Mouse (Mus musculus) liver, embryonic 16.5 days (tissue): ENCODE data around the gene Timm13. TPM values are rescaled to one million over a fixed set of nuclear protein-coding genes. Genes with fewer than 3 reads are reported as not detected.
A peak's percentile ranks its signal among the peaks of the same experiment; 100 is the strongest.

Source experiments
- ATAC-seq: fragments of 200-750 bp; cut with Nextera tagmentation; 2 replicates; pipeline ENCODE4 v1.8.0; 2017; ENCODE audit warnings: low read depth, mild to moderate bottlenecking, moderate number of reproducible peaks, moderate library complexity
- H3K27ac ChIP-seq: fragments of 300-500 bp; sonication (generic); 2 replicates; pipeline ENCODE4 v1.5.1; 2014; ENCODE audit warnings: mild to moderate bottlenecking, low read length
- H3K27me3 ChIP-seq: fragments of 300-500 bp; sonication (generic); 2 replicates; pipeline ENCODE4 v1.6.1; 2014; ENCODE audit warnings: low read depth, low read length, mixed read lengths; ENCODE audit not compliant: control insufficient read depth, insufficient read depth
- H3K36me3 ChIP-seq: fragments of 300-500 bp; sonication (generic); 2 replicates; pipeline ENCODE4 v1.6.1; 2014; ENCODE audit warnings: mild to moderate bottlenecking; ENCODE audit not compliant: control insufficient read depth, insufficient read depth
- H3K4me1 ChIP-seq: fragments of 300-500 bp; sonication (generic); 2 replicates; pipeline ENCODE4 v1.6.1; 2014; ENCODE audit warnings: low read depth, low read length, mixed read lengths; ENCODE audit not compliant: control insufficient read depth
- H3K4me2 ChIP-seq: fragments of 300-500 bp; sonication (generic); 2 replicates; pipeline ENCODE4 v1.6.1; 2014; ENCODE audit warnings: low read depth, low read length, mixed read lengths
- H3K4me3 ChIP-seq: fragments of 300-500 bp; sonication (generic); 2 replicates; pipeline ENCODE4 v1.5.1; 2014; ENCODE audit warnings: low read depth, mild to moderate bottlenecking, low read length
- H3K9ac ChIP-seq: fragments of 300-500 bp; sonication (generic); 2 replicates; pipeline ENCODE4 v1.6.1; 2014; ENCODE audit warnings: low read depth, low read length
- H3K9me3 ChIP-seq: fragments of 300-500 bp; sonication (generic); replicated peaks from 2 replicates; pipeline ENCODE4 v1.6.1; 2016; ENCODE audit warnings: low read length; ENCODE audit not compliant: control insufficient read depth
- WGBS: fragments of 180-500 bp; shearing (Covaris S2); extraction: QIAGEN DNeasy Blood & Tissue Kit; methylation state at CpG from one replicate; pipeline ENCODE4 v1.1.7; 2014; ENCODE audit not compliant: insufficient replicate concordance; 5-methylcytosine and 5-hydroxymethylcytosine counted together
- polyA plus RNA-seq: library from polyadenylated mRNA; unstranded; fragments of >200 nt; fragmentation: Nextera tagmentation; extraction: Ambion mirVana; gene quantifications from 2 replicates; pipeline ENCODE4 v1.2.1, GENCODE M21; 2015

Timm13 gene
- polyA plus RNA-seq, 1 experiment from 2014 or later, result 151 TPM

GRCm38 (mm10) chr10:80864446-80864845 lies 36.3 kb downstream of the Timm13 start:
- Histone ChIP-seq H3K9ac (no peak overlapping the region), H3K27me3 (no peaks in the 10 kb centered on the region), H3K4me1 (peaks cover 39% of the 10 kb centered on the region), H3K36me3 (peaks cover 66% of the 10 kb centered on the region), H3K4me3 (no peak overlapping the region), H3K4me2 (no peak overlapping the region), H3K27ac (no peak overlapping the region), H3K9me3 (no peaks in the 10 kb centered on the region)
- no peak for ATAC-seq
- 90% methylated on average over 16 of the region's 16 CpGs for WGBS

- Histone ChIP-seq H3K27me3 (no peaks in the 10 kb centered on the region), H3K4me1 (peaks cover 56% of the 10 kb centered on the region), H3K27ac (peak overlapping the region; percentile 77), H3K4me3 (peak overlapping the region; percentile 11; the same call in 1 of the 2 replicates), H3K36me3 (peaks cover 59% of the 10 kb centered on the region), H3K9me3 (no peaks in the 10 kb centered on the region), H3K9ac (peak overlapping the region; percentile 12), H3K4me2 (peak overlapping the region; percentile 27)
- ATAC-seq, result 0 out of 2 replicates have a peak, but pooled peaks have one; percentile 14
- WGBS, result 60% methylated on average over 5 of the region's 5 CpGs
Observed at GRCm38 (mm10) chr10:80862305-80862704, 38.5 kb downstream of the Timm13 start.

GRCm38 (mm10) chr10:80858350-80858935 lies 42.3 kb downstream of the Timm13 start:
- Histone ChIP-seq H3K27me3 (no peaks in the 10 kb centered on the region), H3K9ac (peak overlapping the region; percentile 98), H3K4me2 (peak overlapping the region; percentile 96), H3K4me1 (peaks cover 76% of the 10 kb centered on the region), H3K27ac (peak overlapping the region; percentile 99), H3K36me3 (peaks cover 22% of the 10 kb centered on the region), H3K9me3 (no peaks in the 10 kb centered on the region), H3K4me3 (peak overlapping the region; percentile 96)
- ATAC-seq, result peak; percentile 85
- WGBS, result 21% methylated on average over 7 of the region's 7 CpGs

- H3K27ac ChIP-seq, result peak overlapping the region; percentile 99
- ATAC-seq, result peak; percentile 73
- WGBS, result 28% methylated on average over 3 of the region's 3 CpGs
Observed at GRCm38 (mm10) chr10:80857848-80858247, 42.9 kb downstream of the Timm13 start.

GRCm38 (mm10) chr10:80857386-80857785 lies 43.4 kb downstream of the Timm13 start:
- Histone ChIP-seq H3K36me3 (peaks cover 17% of the 10 kb centered on the region), H3K9ac (peak overlapping the region; percentile 98), H3K4me3 (peak overlapping the region; percentile 96), H3K27ac (peak overlapping the region; percentile 99), H3K27me3 (no peaks in the 10 kb centered on the region), H3K4me2 (peak overlapping the region; percentile 96), H3K4me1 (peaks cover 67% of the 10 kb centered on the region), H3K9me3 (no peaks in the 10 kb centered on the region)
- WGBS, result 38% methylated on average over 8 of the region's 8 CpGs
- no peak for ATAC-seq

More at GRCm38 (mm10) chr10:80857848-80858247, 42.9 kb downstream of the Timm13 start:
- Histone ChIP-seq H3K4me1 (peaks cover 72% of the 10 kb centered on the region), H3K9me3 (no peaks in the 10 kb centered on the region), H3K36me3 (peaks cover 19% of the 10 kb centered on the region), H3K4me3 (peak overlapping the region; percentile 96), H3K27me3 (no peaks in the 10 kb centered on the region), H3K4me2 (peak overlapping the region; percentile 96), H3K9ac (peak overlapping the region; percentile 98)

- Histone ChIP-seq H3K4me1 (peaks cover 62% of the 10 kb centered on the region), H3K4me3 (peak overlapping the region; percentile 96), H3K27ac (peak overlapping the region; percentile 99), H3K27me3 (no peaks in the 10 kb centered on the region), H3K36me3 (peaks cover 16% of the 10 kb centered on the region), H3K9me3 (no peaks in the 10 kb centered on the region), H3K4me2 (peak overlapping the region; percentile 96), H3K9ac (peak overlapping the region; percentile 98)
- 38% methylated on average over 5 of the region's 5 CpGs for WGBS
- ATAC-seq, result peak; percentile 38
Observed at GRCm38 (mm10) chr10:80856908-80857307, 43.9 kb downstream of the Timm13 start.

- H3K36me3 ChIP-seq, result peaks cover 16% of the 10 kb centered on the region
- H3K4me3 ChIP-seq, result peak overlapping the region; percentile 96
- 32% methylated on average over 3 of the region's 3 CpGs for WGBS
- no peaks in the 10 kb centered on the region for H3K9me3 ChIP-seq
- H3K27ac ChIP-seq, result peak overlapping the region; percentile 99
- no peak for ATAC-seq
- no peaks in the 10 kb centered on the region for H3K27me3 ChIP-seq
- peak overlapping the region; percentile 98 for H3K9ac ChIP-seq
- H3K4me1 ChIP-seq, result peaks cover 56% of the 10 kb centered on the region
- peak overlapping the region; percentile 96 for H3K4me2 ChIP-seq
Observed at GRCm38 (mm10) chr10:80856267-80856666, 44.5 kb downstream of the Timm13 start.

- Histone ChIP-seq H3K27me3 (no peaks in the 10 kb centered on the region), H3K4me2 (peak overlapping the region; percentile 96), H3K9ac (peak overlapping the region; percentile 98), H3K4me1 (peaks cover 50% of the 10 kb centered on the region), H3K36me3 (peaks cover 17% of the 10 kb centered on the region), H3K4me3 (peak overlapping the region; percentile 96), H3K27ac (peak overlapping the region; percentile 99), H3K9me3 (no peaks in the 10 kb centered on the region)
- ATAC-seq, result no peak
- WGBS, result 8% methylated on average over 11 of the region's 11 CpGs
Observed at GRCm38 (mm10) chr10:80855749-80856073, 45.1 kb downstream of the Timm13 start.

- H3K4me2 ChIP-seq, result peak within 1 kb of the TSS; percentile 96
- H3K9me3 ChIP-seq, result no peaks in the 10 kb centered on the region
- ATAC-seq, result peak; percentile 41
- H3K27ac ChIP-seq, result peak within 1 kb of the TSS; percentile 99
- WGBS, result under 1% methylated on average over 81 of the region's 81 CpGs
- peak within 1 kb of the TSS; percentile 96 for H3K4me3 ChIP-seq
- peaks cover 47% of the 10 kb centered on the region for H3K4me1 ChIP-seq
- H3K9ac ChIP-seq, result peak within 1 kb of the TSS; percentile 98
- no peaks in the 10 kb centered on the region for H3K27me3 ChIP-seq
- peaks cover 17% of the 10 kb centered on the region for H3K36me3 ChIP-seq
Observed at GRCm38 (mm10) chr10:80854913-80855748, 45.6 kb downstream of the Timm13 start, which contains the start of the genes Lsm7 and Sppl2b. Gene Lsm7 (minus strand): TSS chr10:80855209. Gene Sppl2b (plus strand): TSS chr10:80855275.
